Mouse (Mus musculus): ENCODE measurements around the gene Mbd3. TPM values are rescaled to one million over a fixed set of nuclear protein-coding genes. Genes with fewer than 3 reads are reported as not detected.
A peak's percentile ranks its signal among the peaks of the same experiment; 100 is the strongest.

The Mbd3 gene
- polyA plus RNA-seq, 1 experiment from 2014 or later: 327 TPM

DNA sequence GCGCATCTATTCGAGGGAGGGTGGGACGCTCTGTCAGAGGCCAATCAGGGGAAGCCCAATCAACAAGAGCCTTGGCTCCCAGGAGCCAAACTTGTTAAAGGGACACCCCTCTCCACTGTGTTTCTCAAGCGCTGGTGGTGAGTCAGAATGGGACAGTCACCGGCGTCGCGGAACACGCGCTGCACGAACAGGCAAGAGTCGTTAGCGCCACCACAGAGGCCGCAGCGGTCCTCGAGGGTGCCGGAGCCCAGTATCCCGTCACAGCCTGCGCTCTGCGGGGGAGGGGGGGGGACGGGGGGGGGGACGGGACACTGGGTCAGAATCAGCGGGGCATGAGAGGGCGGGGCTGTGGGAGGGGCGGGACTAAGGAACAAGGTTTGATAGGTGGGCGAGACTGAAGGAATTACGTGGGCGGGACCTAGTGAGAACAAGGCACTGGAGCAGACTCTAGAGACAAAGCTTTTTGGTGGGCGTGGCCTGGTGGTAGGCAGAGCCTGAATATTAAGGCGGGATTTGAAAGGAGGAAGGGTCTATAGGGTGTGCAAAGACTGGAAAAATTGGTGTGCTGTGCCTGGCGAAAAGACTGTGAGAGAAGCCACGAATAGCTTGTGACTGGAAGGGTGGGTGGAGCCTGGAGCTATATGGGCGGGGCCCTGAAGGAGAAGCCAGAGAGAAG, 56.5 kb downstream of the Mbd3 start:
- Histone ChIP-seq H3K27ac (no peak overlapping the region), H3K4me3 (replicated peaks) (peak overlapping the region; percentile 38), H3K36me3 (replicated peaks) (no peaks in the 10 kb centered on the region), H3K9me3 (no peaks in the 10 kb centered on the region), H3K4me1 (peaks cover 33% of the 10 kb centered on the region), H3K9ac (0 out of 2 replicates have a peak overlapping the region, but pooled peaks have one; percentile 0), H3K4me2 (peak overlapping the region; percentile 57), H3K27me3 (peaks cover 94% of the 10 kb centered on the region)
- WGBS: under 1% methylated on average over 29 of the region's 33 CpGs
- ATAC-seq (ENCODE audit: low FRiP score): peak; percentile 76

Small RNAs within 50 kb of the gene (microRNA-seq; reads per million reads assigned to microRNA genes)
- gene Gm22721: not detected

Other genes starting within 250 kb of the Mbd3 start
- gene Cirbp, start 233.6 kb downstream of the Mbd3 start, polyA plus RNA-seq (2016; fragmentation: Nextera tagmentation; extraction: Ambion mirVana): 224 and 240 TPM in 2 replicates
- 11.1 and 11.6 TPM in 2 replicates for gene 1600002K03Rik, start 226.6 kb downstream of the Mbd3 start, polyA plus RNA-seq (2016; fragmentation: Nextera tagmentation; extraction: Ambion mirVana)
- gene Efna2, start 220.1 kb downstream of the Mbd3 start, polyA plus RNA-seq (2016; fragmentation: Nextera tagmentation; extraction: Ambion mirVana): 36.4 and 48.9 TPM in 2 replicates
- gene Mum1, start 173.1 kb downstream of the Mbd3 start, polyA plus RNA-seq (2016; fragmentation: Nextera tagmentation; extraction: Ambion mirVana): 55.5 and 58.4 TPM in 2 replicates
- gene Ndufs7, start 150.4 kb downstream of the Mbd3 start, polyA plus RNA-seq (2016; fragmentation: Nextera tagmentation; extraction: Ambion mirVana): 201 and 216 TPM in 2 replicates
- gene Gamt, start 138.5 kb downstream of the Mbd3 start, polyA plus RNA-seq (2016; fragmentation: Nextera tagmentation; extraction: Ambion mirVana): 15.9 and 19.0 TPM in 2 replicates
- 65.1 and 69.7 TPM in 2 replicates for gene Dazap1, start 138.1 kb downstream of the Mbd3 start, polyA plus RNA-seq (2016; fragmentation: Nextera tagmentation; extraction: Ambion mirVana)
- gene Rps15, start 107.1 kb downstream of the Mbd3 start, polyA plus RNA-seq (2016; fragmentation: Nextera tagmentation; extraction: Ambion mirVana): 708 and 760 TPM in 2 replicates
- 144 and 165 TPM in 2 replicates for gene Apc2, start 103.6 kb downstream of the Mbd3 start, polyA plus RNA-seq (2016; fragmentation: Nextera tagmentation; extraction: Ambion mirVana)
- 42.6 and 44.4 TPM in 2 replicates for gene 2310011J03Rik, start 79.0 kb downstream of the Mbd3 start, polyA plus RNA-seq (2016; fragmentation: Nextera tagmentation; extraction: Ambion mirVana)
- gene Pcsk4, start 70.1 kb downstream of the Mbd3 start, polyA plus RNA-seq (2016; fragmentation: Nextera tagmentation; extraction: Ambion mirVana): 3.7 and 3.8 TPM in 2 replicates
- gene Reep6, start 69.6 kb downstream of the Mbd3 start, polyA plus RNA-seq (2016; fragmentation: Nextera tagmentation; extraction: Ambion mirVana): 4.1 and 4.4 TPM in 2 replicates
- 0.17 and 0.55 TPM in 2 replicates for gene Adamtsl5, start 51.1 kb downstream of the Mbd3 start, polyA plus RNA-seq (2016; fragmentation: Nextera tagmentation; extraction: Ambion mirVana)
- gene Plk5, start 43.1 kb downstream of the Mbd3 start, polyA plus RNA-seq (2016; fragmentation: Nextera tagmentation; extraction: Ambion mirVana): 0.23 and 0.40 TPM in 2 replicates
- 17.3 and 21.3 TPM in 2 replicates for gene Mex3d, start 11.9 kb downstream of the Mbd3 start, polyA plus RNA-seq (2016; fragmentation: Nextera tagmentation; extraction: Ambion mirVana)
- 371 and 400 TPM in 2 replicates for gene Uqcr11, start 7.3 kb upstream of the Mbd3 start, polyA plus RNA-seq (2016; fragmentation: Nextera tagmentation; extraction: Ambion mirVana)
- 203 and 205 TPM in 2 replicates for gene Tcf3, start 34.1 kb upstream of the Mbd3 start, polyA plus RNA-seq (2016; fragmentation: Nextera tagmentation; extraction: Ambion mirVana)
- gene Onecut3, start 95.3 kb upstream of the Mbd3 start, polyA plus RNA-seq (2016; fragmentation: Nextera tagmentation; extraction: Ambion mirVana): 0.68 and 0.83 TPM in 2 replicates
- gene Atp8b3, start 139.6 kb upstream of the Mbd3 start, polyA plus RNA-seq (2016; fragmentation: Nextera tagmentation; extraction: Ambion mirVana): 0.46 and 0.64 TPM in 2 replicates
- 31.0 and 36.0 TPM in 2 replicates for gene Rexo1, start 162.0 kb upstream of the Mbd3 start, polyA plus RNA-seq (2016; fragmentation: Nextera tagmentation; extraction: Ambion mirVana)
- gene Klf16, start 177.8 kb upstream of the Mbd3 start, polyA plus RNA-seq (2016; fragmentation: Nextera tagmentation; extraction: Ambion mirVana): 8.7 and 9.5 TPM in 2 replicates
- gene Abhd17a, start 190.8 kb upstream of the Mbd3 start, polyA plus RNA-seq (2016; fragmentation: Nextera tagmentation; extraction: Ambion mirVana): 84.2 and 89.6 TPM in 2 replicates
- 63.7 and 67.8 TPM in 2 replicates for gene Scamp4, start 203.3 kb upstream of the Mbd3 start, polyA plus RNA-seq (2016; fragmentation: Nextera tagmentation; extraction: Ambion mirVana)
- gene Adat3, start 203.3 kb upstream of the Mbd3 start, polyA plus RNA-seq (2016; fragmentation: Nextera tagmentation; extraction: Ambion mirVana): 5.3 and 6.0 TPM in 2 replicates
- gene Gm49322, start 206.5 kb upstream of the Mbd3 start, polyA plus RNA-seq (2016; fragmentation: Nextera tagmentation; extraction: Ambion mirVana): 5.9 and 6.6 TPM in 2 replicates
- gene Csnk1g2, start 223.3 kb upstream of the Mbd3 start, polyA plus RNA-seq (2016; fragmentation: Nextera tagmentation; extraction: Ambion mirVana): 146 and 161 TPM in 2 replicates

Measured in forebrain, embryonic 12.5 days (tissue).